Mouse (Mus musculus) layer of hippocampus, postnatal 36 days (tissue): Measurements from ENCODE around the gene Lonrf2. TPM values are rescaled to one million over a fixed set of nuclear protein-coding genes. Genes with fewer than 3 reads are reported as not detected.

Source experiments
- DNase-seq, 2 experiments: peaks; one replicate each; pipeline ENCODE4 v3.0.0; 2022
- total RNA-seq, 2 experiments: library from RNA; stranded (reverse); gene quantifications; 2 replicates each; pipeline ENCODE4 v1.2.3; 2021

The Lonrf2 gene
- total RNA-seq, 2 experiments from 2014 or later = 106 to 109 TPM

- peak; percentile 56 to 63 for DNase-seq
These were observed 689 bp downstream of the Lonrf2 start for GRCm38 (mm10) chr1:38835568-38836476.

- DNase-seq = no peak
These were observed 1.6 kb downstream of the Lonrf2 start for GRCm38 (mm10) chr1:38834899-38835298.

- no peak for DNase-seq
These were observed 11.6 kb downstream of the Lonrf2 start for GRCm38 (mm10) chr1:38824926-38825325.

- DNase-seq = no peak
These were observed 12.7 kb downstream of the Lonrf2 start for GRCm38 (mm10) chr1:38823851-38824250.

GRCm38 (mm10) chr1:38819691-38820090, 16.8 kb downstream of the Lonrf2 start:
- no peak for DNase-seq

GRCm38 (mm10) chr1:38817671-38818070, 18.8 kb downstream of the Lonrf2 start:
- no peak for DNase-seq

- DNase-seq = no peak
These were observed 19.2 kb downstream of the Lonrf2 start for GRCm38 (mm10) chr1:38817268-38817667.

GRCm38 (mm10) chr1:38816306-38816705, 20.2 kb downstream of the Lonrf2 start:
- no peak for DNase-seq

- DNase-seq = no peak
These were observed 29.4 kb downstream of the Lonrf2 start for GRCm38 (mm10) chr1:38807121-38807520.

- DNase-seq = no peak
These were observed 36.1 kb downstream of the Lonrf2 start for GRCm38 (mm10) chr1:38800402-38800801.

- no peak for DNase-seq
These were observed 37.2 kb downstream of the Lonrf2 start for GRCm38 (mm10) chr1:38799304-38799703.

- no peak for DNase-seq
These were observed 39.6 kb downstream of the Lonrf2 start for GRCm38 (mm10) chr1:38796936-38797335.

GRCm38 (mm10) chr1:38795496-38795895, 41.0 kb downstream of the Lonrf2 start:
- no peak for DNase-seq

- no peak for DNase-seq
These were observed 45.3 kb downstream of the Lonrf2 start for GRCm38 (mm10) chr1:38791016-38791810.

- DNase-seq = no peak
These were observed 46.4 kb downstream of the Lonrf2 start for GRCm38 (mm10) chr1:38789988-38790602.

GRCm38 (mm10) chr1:38788904-38789303, 47.6 kb downstream of the Lonrf2 start:
- no peak for DNase-seq

GRCm38 (mm10) chr1:38787443-38787842, 49.1 kb downstream of the Lonrf2 start:
- DNase-seq = peak; percentile 40 to 43

- DNase-seq = no peak
These were observed 50.2 kb downstream of the Lonrf2 start for GRCm38 (mm10) chr1:38786358-38786757.

- DNase-seq = no peak
These were observed 58.2 kb downstream of the Lonrf2 start for GRCm38 (mm10) chr1:38778271-38778670.

- no peak for DNase-seq
These were observed 59.0 kb downstream of the Lonrf2 start for GRCm38 (mm10) chr1:38777500-38777899.

- DNase-seq = no peak
These were observed 60.8 kb downstream of the Lonrf2 start for GRCm38 (mm10) chr1:38775713-38776112.

GRCm38 (mm10) chr1:38770676-38771075, 65.8 kb downstream of the Lonrf2 start:
- DNase-seq = no peak

GRCm38 (mm10) chr1:38769920-38770319, 66.6 kb downstream of the Lonrf2 start:
- peak; percentile 65 to 70 for DNase-seq
